Mouse (Mus musculus) embryonic facial prominence, embryonic 13.5 days (tissue): ENCODE data around the gene Fstl5. TPM values are rescaled to one million over a fixed set of nuclear protein-coding genes. Genes with fewer than 3 reads are reported as not detected.

ENCODE experiments used
- ATAC-seq: fragments of 200-750 bp; cut with Nextera tagmentation; 2 replicates; pipeline ENCODE4 v1.8.0; 2017; ENCODE audit warnings: low read depth; ENCODE audit not compliant: insufficient number of reproducible peaks, insufficient read depth, low FRiP score, low TSS enrichment
- H3K27ac ChIP-seq: fragments of 300-500 bp; sonication (generic); 2 replicates; pipeline ENCODE4 v1.5.1; 2015; ENCODE audit warnings: moderate library complexity, mild to moderate bottlenecking, inconsistent platforms
- H3K27me3 ChIP-seq: fragments of 300-500 bp; sonication (generic); 2 replicates; pipeline ENCODE4 v1.6.1; 2015; ENCODE audit warnings: mild to moderate bottlenecking, inconsistent platforms
- H3K36me3 ChIP-seq: fragments of 300-500 bp; sonication (generic); 2 replicates; pipeline ENCODE4 v1.6.1; 2015; ENCODE audit warnings: mild to moderate bottlenecking, inconsistent platforms
- H3K4me1 ChIP-seq: fragments of 300-500 bp; sonication (generic); 2 replicates; pipeline ENCODE4 v1.6.1; 2015; ENCODE audit warnings: inconsistent platforms
- H3K4me2 ChIP-seq: fragments of 300-500 bp; sonication (generic); 2 replicates; pipeline ENCODE4 v1.6.1; 2015; ENCODE audit warnings: moderate library complexity, mild to moderate bottlenecking, inconsistent platforms
- H3K4me3 ChIP-seq: fragments of 300-500 bp; sonication (generic); 2 replicates; pipeline ENCODE4 v1.5.1; 2015; ENCODE audit warnings: mild to moderate bottlenecking, inconsistent platforms
- H3K9ac ChIP-seq: fragments of 300-500 bp; sonication (generic); 2 replicates; pipeline ENCODE4 v1.6.1; 2015; ENCODE audit warnings: mild to moderate bottlenecking, inconsistent platforms
- H3K9me3 ChIP-seq: fragments of 300-500 bp; sonication (generic); 2 replicates; pipeline ENCODE4 v1.6.1; 2016; ENCODE audit warnings: inconsistent platforms
- WGBS: fragments of 180-500 bp; shearing (Covaris S2); methylation state at CpG from one replicate; pipeline ENCODE4 v1.1.7; 2015; ENCODE audit warnings: mixed read lengths; 5-methylcytosine and 5-hydroxymethylcytosine counted together
- polyA plus RNA-seq: library from polyadenylated mRNA; unstranded; fragments of >200 nt; fragmentation: Nextera tagmentation; extraction: Ambion mirVana; gene quantifications from 2 replicates; pipeline ENCODE4 v1.2.1, GENCODE M21; 2015

Fstl5 gene
- polyA plus RNA-seq, 1 experiment from 2014 or later, result 4.1 TPM

DNA sequence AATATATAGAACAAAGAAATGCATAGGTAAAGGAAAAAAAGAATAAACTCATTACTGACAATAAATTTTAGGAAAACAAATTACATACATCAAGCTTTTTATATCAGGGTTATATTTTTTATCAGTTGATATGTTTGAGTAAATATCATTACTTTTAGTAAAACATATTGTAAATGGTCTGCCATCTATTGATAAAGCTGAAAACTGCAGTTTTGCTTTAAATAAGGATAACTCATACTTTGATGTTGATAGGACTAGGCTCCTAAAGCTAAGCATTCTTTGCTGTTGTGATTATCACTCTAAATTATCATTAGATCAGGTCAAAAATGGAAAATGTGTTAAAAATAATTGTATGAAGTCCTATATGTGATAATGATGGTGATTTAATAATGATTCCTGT is 493.3 kb downstream of the Fstl5 start:
- no peak for ATAC-seq
- H3K9ac ChIP-seq, result no peak overlapping the region
- no peaks in the 10 kb centered on the region for H3K4me1 ChIP-seq
- no peak overlapping the region for H3K4me3 ChIP-seq
- H3K9me3 ChIP-seq, result no peaks in the 10 kb centered on the region
- H3K27ac ChIP-seq, result no peak overlapping the region
- no peak overlapping the region for H3K4me2 ChIP-seq
- H3K36me3 ChIP-seq, result no peaks in the 10 kb centered on the region
- H3K27me3 ChIP-seq, result no peaks in the 10 kb centered on the region

DNA sequence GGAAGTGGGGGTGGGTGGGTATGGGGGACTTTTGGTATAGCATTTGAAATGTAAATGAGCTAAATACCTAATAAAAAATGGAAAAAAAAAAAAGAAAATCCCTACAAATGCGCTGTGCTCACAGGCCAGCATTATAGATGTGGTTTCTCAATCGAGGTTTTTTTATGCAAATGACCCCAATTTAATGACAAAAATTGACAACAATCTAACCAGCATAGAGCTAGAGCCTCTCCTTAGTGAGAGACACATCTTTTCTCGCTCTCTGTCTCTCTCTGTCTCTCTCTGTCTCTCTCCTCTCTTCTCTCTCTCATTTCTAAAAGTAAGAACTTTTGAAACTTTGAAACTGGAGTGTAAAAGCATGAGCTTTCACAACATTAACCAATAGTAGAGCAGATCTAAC is 498.4 kb downstream of the Fstl5 start:
- H3K9me3 ChIP-seq, result no peaks in the 10 kb centered on the region
- no peak overlapping the region for H3K4me2 ChIP-seq
- no peaks in the 10 kb centered on the region for H3K27me3 ChIP-seq
- 68% methylated on average over 3 of the region's 3 CpGs for WGBS
- no peak for ATAC-seq
- no peak overlapping the region for H3K4me3 ChIP-seq
- H3K36me3 ChIP-seq, result no peaks in the 10 kb centered on the region
- no peaks in the 10 kb centered on the region for H3K4me1 ChIP-seq
- H3K9ac ChIP-seq, result no peak overlapping the region
- no peak overlapping the region for H3K27ac ChIP-seq

DNA sequence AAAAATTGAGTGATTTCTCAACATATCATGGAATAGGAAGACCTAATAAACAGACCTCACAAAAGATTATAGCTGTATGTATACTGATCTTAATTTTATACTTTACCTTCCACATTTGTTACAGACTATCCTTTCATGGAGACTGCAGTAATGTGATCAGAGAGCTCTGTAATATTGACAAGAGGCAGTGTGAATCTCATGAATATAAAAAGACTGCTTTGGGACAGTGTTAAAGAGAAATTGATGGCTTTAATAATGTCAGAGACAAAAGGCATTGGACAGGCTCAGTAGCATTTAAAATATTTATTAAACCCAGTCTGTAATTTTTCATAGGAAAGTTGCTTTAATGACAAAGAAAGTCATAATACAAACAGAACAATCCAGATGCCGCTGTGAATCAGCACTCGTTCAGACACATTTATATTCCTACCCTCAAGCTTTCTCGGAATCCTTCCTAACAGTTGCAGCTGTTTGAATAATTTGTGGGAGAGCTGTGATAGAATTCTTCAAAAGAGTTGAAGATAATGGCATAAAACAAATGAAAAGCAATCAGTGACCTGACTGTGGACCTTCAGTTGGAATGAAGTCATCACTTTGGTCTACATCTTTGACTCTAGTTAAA is 499.0 kb downstream of the Fstl5 start:
- 84% methylated on average over 3 of the region's 3 CpGs for WGBS
- Histone ChIP-seq H3K4me3 (no peak overlapping the region), H3K9ac (no peak overlapping the region), H3K36me3 (no peaks in the 10 kb centered on the region), H3K9me3 (no peaks in the 10 kb centered on the region), H3K27ac (no peak overlapping the region), H3K4me1 (no peaks in the 10 kb centered on the region), H3K27me3 (no peaks in the 10 kb centered on the region), H3K4me2 (no peak overlapping the region)
- ATAC-seq, result no peak

DNA sequence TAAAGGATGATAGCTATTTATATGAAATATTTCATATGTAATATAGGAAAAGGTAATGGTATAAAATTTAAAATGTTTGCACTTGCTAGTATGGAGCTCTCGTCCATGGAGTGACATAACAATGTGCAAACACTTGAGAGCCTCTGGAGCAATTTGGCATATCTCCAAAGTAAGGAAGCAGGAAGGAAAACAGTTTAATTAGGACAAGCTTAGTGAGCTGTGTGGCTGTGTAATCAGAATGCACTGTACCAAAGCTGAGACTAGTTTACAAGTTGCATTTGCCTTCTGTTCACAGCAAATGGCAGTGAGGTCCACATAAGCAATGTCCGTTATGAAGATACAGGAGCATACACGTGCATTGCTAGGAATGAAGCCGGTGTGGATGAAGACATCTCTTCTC is 519.1 kb downstream of the Fstl5 start:
- H3K9me3 ChIP-seq, result no peaks in the 10 kb centered on the region
- H3K9ac ChIP-seq, result no peak overlapping the region
- no peaks in the 10 kb centered on the region for H3K4me1 ChIP-seq
- H3K4me3 ChIP-seq, result no peak overlapping the region
- no peaks in the 10 kb centered on the region for H3K27me3 ChIP-seq
- no peak overlapping the region for H3K27ac ChIP-seq
- 73% methylated on average over 4 of the region's 4 CpGs for WGBS
- no peaks in the 10 kb centered on the region for H3K36me3 ChIP-seq
- no peak for ATAC-seq
- no peak overlapping the region for H3K4me2 ChIP-seq

DNA sequence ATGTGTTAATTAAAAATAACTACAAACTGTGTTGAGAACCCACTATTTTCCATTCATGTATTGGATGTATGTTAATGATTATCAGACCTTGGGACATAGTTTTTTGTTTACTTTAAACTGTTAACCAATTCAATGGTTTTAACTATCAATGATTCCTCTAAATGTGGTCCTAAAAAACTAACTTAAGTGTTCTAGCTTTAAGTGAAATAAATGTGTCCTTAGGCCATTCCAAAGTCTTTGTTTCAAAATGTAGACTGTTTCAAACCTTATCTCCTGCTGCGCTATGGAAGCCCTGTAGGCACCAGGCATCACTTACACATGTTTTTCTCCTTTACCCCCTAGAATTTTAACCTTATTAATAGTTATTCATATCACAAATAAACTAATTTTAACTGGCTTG is 546.0 kb downstream of the Fstl5 start:
- ATAC-seq, result no peak

DNA sequence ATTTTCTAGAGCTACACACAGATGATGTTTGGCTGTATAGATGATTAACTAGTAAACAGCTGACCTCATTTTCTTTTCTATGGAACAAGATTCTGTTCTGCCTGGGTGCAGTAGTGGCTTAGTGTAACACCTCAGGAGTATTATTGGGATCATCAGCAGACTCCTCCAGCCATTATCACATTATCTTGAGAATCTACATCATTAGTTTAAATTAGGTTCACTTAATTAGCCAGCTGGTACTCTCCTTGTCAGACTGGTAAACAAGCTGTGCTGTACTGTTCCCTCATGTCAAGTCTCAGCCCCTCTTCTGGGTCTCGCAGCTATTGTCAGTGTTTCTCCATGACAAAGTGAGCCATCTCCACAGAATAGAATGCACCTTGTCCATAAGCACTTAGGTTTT is 580.2 kb downstream of the Fstl5 start:
- Histone ChIP-seq H3K9ac (no peak overlapping the region), H3K27me3 (no peaks in the 10 kb centered on the region), H3K27ac (no peak overlapping the region), H3K4me1 (no peaks in the 10 kb centered on the region), H3K4me2 (no peak overlapping the region), H3K4me3 (no peak overlapping the region), H3K9me3 (no peaks in the 10 kb centered on the region), H3K36me3 (no peaks in the 10 kb centered on the region)
- 78% methylated on average over 1 of the region's 1 CpGs for whole genome bisulfite sequencing
- ATAC-seq, result 0 out of 2 replicates have a peak, but pooled peaks have one; percentile 37

More for the DNA sequence above, 546.0 kb downstream of the Fstl5 start:
- H3K4me3 ChIP-seq, result no peak overlapping the region
- H3K27ac ChIP-seq, result no peak overlapping the region
- no peaks in the 10 kb centered on the region for H3K27me3 ChIP-seq
- H3K4me2 ChIP-seq, result no peak overlapping the region
- H3K9ac ChIP-seq, result no peak overlapping the region
- no peaks in the 10 kb centered on the region for H3K9me3 ChIP-seq
- H3K36me3 ChIP-seq, result no peaks in the 10 kb centered on the region
- 87% methylated on average over 1 of the region's 1 CpGs for WGBS
- no peaks in the 10 kb centered on the region for H3K4me1 ChIP-seq

DNA sequence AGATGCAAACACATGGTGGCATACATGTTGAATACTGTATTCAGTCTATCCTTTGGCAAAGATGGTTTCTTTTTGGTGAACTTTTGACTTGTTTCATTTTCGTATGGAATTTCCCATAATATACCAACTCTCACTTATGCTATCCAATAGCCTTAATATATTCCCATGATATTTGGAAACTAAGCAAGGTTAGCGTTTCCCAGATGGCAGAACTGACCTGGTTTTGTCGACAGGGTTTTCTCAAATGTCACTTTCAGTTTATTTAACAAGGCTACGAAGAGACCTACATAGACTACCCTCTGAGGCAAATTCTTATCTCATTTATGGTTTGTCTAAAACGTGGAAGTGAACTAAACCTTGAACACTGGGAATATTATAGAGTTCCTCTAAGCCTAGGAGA is 596.8 kb downstream of the Fstl5 start:
- no peaks in the 10 kb centered on the region for H3K36me3 ChIP-seq
- no peak overlapping the region for H3K4me3 ChIP-seq
- H3K4me2 ChIP-seq, result no peak overlapping the region
- H3K9me3 ChIP-seq, result no peaks in the 10 kb centered on the region
- no peak for ATAC-seq
- H3K4me1 ChIP-seq, result no peaks in the 10 kb centered on the region
- no peaks in the 10 kb centered on the region for H3K27me3 ChIP-seq
- no peak overlapping the region for H3K27ac ChIP-seq
- H3K9ac ChIP-seq, result no peak overlapping the region
- WGBS, result 48% methylated on average over 5 of the region's 5 CpGs

DNA sequence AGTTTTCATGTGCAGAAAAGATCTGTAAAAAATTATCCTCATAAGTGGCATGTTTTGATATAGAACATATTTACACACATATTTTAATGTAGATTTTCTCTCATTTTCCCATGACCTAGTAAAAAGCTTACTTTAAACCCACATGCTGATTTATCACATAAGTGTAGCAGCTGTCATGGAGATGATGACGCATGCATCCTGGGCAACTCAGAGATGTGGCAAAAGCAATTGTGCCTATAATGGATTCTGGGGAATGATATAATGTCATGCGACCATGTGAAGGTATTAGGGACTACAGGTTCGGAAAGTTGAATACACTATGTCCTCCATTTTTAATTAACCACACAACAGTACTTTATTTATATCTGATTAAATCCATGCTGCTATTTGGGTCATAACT is 601.9 kb downstream of the Fstl5 start:
- Histone ChIP-seq H3K4me1 (no peaks in the 10 kb centered on the region), H3K9ac (no peak overlapping the region), H3K4me3 (no peak overlapping the region), H3K27ac (no peak overlapping the region), H3K9me3 (no peaks in the 10 kb centered on the region), H3K27me3 (no peaks in the 10 kb centered on the region), H3K4me2 (no peak overlapping the region), H3K36me3 (no peaks in the 10 kb centered on the region)
- no peak for ATAC-seq
- 89% methylated on average over 3 of the region's 3 CpGs for WGBS

DNA sequence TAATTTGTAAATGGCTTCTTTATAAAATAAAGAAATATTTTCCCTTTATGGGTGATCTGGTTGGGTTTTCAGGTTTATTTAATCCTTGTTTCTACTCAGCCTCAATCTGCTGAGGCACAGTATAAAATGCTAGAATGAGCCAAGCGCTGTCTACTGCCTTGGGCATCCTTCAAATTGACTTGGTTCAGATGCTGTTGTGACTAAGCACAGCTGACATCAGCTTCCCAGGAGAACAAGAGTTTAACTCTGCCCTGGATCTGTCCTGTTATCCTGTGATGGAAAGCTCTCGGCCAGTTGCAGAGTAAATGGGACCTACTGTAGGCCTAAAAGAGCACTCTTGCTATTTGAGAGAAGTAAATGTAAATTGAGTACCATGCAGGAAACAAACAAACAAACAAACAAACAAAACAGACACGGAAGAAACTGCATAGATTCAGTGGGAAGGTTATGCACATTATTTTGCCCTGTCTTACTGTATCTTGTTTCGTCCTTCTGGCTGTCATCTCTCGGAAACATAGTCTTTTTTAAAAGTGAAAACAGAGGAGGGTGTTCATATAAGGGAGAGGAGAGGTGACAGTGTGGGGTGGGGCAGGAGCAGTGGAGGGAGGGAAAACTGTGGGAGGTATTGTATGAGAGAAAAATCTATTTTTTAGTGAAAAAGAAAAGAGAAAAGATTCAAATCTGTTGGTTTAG is 605.9 kb downstream of the Fstl5 start:
- Histone ChIP-seq H3K4me3 (no peak overlapping the region), H3K9ac (no peak overlapping the region), H3K4me1 (no peaks in the 10 kb centered on the region), H3K27ac (no peak overlapping the region), H3K4me2 (no peak overlapping the region), H3K9me3 (no peaks in the 10 kb centered on the region), H3K27me3 (no peaks in the 10 kb centered on the region), H3K36me3 (no peaks in the 10 kb centered on the region)
- WGBS, result 65% methylated on average over 5 of the region's 5 CpGs
- no peak for ATAC-seq

DNA sequence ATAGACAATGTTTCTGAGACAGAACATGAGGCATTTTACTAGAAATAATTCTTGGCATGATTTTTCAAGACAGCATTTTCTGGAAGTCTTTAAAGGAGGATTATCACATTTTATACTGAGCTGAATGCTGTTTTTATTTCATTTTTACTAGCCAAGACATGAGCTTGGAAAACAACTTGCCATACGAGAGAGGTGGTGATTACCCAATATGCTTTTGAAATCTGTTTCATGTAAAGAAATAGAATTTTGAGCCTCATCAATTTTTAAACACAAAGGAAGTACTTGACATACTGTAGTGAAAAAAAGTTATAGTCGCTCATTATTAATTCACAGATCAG is 606.4 kb downstream of the Fstl5 start:
- H3K4me3 ChIP-seq, result no peak overlapping the region
- no peak overlapping the region for H3K9ac ChIP-seq
- no peaks in the 10 kb centered on the region for H3K36me3 ChIP-seq
- 83% methylated on average over 2 of the region's 2 CpGs for WGBS
- no peak for ATAC-seq
- no peaks in the 10 kb centered on the region for H3K27me3 ChIP-seq
- H3K9me3 ChIP-seq, result no peaks in the 10 kb centered on the region
- H3K27ac ChIP-seq, result no peak overlapping the region
- H3K4me1 ChIP-seq, result no peaks in the 10 kb centered on the region
- H3K4me2 ChIP-seq, result no peak overlapping the region

DNA sequence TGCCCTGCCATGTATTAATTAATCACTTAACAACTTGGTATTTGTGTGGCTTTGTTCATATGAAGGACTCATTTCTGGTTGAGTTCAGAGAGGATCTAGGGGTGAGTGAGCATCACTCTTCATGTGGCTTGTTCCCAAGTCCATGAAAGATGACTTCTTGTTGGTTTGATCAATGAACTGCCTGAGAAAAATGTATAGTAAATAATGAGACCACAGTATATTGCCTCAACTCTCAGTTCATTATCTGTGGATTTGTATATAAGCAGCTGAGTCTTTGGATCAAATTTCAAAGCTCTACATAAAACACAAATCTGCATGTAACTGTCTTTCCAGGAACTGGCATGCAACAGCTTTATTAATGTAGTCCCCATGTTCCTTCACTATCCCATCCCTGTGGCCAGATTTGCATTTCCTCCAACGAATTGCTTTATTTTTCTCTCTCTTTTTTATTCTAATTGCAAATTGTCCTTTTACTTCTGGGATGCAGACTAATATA is 623.1 kb downstream of the Fstl5 start:
- H3K27me3 ChIP-seq, result no peaks in the 10 kb centered on the region
- H3K36me3 ChIP-seq, result no peaks in the 10 kb centered on the region
- H3K4me3 ChIP-seq, result no peak overlapping the region
- no peak overlapping the region for H3K4me2 ChIP-seq
- no peaks in the 10 kb centered on the region for H3K4me1 ChIP-seq
- H3K9me3 ChIP-seq, result no peaks in the 10 kb centered on the region
- no peak for ATAC-seq
- no peak overlapping the region for H3K9ac ChIP-seq
- no peak overlapping the region for H3K27ac ChIP-seq
- 62% methylated on average over 1 of the region's 1 CpGs for WGBS

DNA sequence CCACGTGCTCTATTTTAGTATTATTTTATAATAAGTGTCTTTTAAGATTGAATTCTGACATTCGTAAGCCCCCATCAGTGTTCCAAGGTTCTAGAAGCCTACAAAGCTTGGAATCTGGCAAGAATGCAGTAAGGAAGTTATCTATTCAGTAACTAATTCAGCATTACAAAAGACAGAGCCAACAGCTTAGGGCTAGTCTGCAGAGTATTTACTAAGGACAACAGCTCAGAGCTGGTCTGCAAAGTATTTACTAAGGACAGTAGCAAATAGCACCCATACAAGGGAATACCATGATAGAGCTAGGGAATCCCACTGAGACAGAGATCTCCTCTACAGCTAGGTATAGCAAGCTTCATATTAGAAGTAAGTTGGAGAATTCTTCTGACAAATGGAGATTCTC is 665.2 kb downstream of the Fstl5 start:
- 83% methylated on average over 2 of the region's 2 CpGs for WGBS

More for the DNA sequence above, 665.2 kb downstream of the Fstl5 start:
- no peak overlapping the region for H3K9ac ChIP-seq
- no peak overlapping the region for H3K4me2 ChIP-seq
- H3K4me3 ChIP-seq, result no peak overlapping the region
- no peak for ATAC-seq
- H3K36me3 ChIP-seq, result no peaks in the 10 kb centered on the region
- no peaks in the 10 kb centered on the region for H3K27me3 ChIP-seq
- H3K27ac ChIP-seq, result no peak overlapping the region
- H3K4me1 ChIP-seq, result no peaks in the 10 kb centered on the region
- H3K9me3 ChIP-seq, result no peaks in the 10 kb centered on the region
